Mouse (Mus musculus) WW6 (cell line): Measurements from ENCODE around the gene Gm9844.
A peak's percentile ranks its signal among the peaks of the same experiment; 100 is the strongest.

ENCODE experiments used
- DNase-seq: peaks from one replicate; pipeline ENCODE4 v3.0.0-alpha.2; 2013; ENCODE audit warnings: low read depth, low spot score

The Gm9844 gene

DNA sequence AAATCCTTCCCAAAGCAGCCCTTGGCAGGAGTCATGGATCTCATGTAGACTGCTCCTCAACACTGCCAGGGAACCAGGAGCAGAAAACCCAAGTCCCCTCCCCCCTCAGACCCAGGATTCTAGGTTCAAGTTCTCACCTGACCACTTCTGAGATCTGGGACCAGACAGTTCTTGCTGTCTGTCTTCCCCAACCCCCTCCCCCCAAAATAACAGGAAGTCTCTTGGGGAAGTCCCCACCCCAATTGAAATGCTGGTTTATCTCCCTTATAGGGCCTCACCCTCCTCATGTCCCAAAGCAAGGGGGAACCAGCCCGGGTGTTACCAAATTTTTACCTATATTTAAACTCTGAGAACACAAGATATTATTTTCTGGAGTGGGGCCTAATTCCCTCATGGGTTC is 39.8 kb downstream of the Gm9844 start:
- DNase-seq = no peak

DNA sequence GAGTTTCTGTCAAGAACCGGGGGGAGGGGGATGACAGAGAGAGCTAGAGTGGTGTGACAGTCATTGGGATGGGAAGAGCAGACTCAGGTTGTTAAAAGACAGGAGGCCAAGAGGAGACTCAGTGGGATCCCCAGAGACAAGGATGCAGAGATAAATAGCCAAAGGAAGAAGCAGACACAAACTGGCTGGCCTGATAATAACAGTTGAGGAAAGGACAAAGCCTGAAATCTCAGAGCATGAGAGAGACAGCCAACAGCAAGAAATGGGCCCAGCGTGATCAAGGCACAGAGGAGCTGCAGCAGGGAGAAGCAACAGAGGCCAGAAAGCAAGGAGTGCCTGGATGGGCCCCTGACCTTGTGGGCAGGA is 40.2 kb downstream of the Gm9844 start:
- DNase-seq = no peak

DNA sequence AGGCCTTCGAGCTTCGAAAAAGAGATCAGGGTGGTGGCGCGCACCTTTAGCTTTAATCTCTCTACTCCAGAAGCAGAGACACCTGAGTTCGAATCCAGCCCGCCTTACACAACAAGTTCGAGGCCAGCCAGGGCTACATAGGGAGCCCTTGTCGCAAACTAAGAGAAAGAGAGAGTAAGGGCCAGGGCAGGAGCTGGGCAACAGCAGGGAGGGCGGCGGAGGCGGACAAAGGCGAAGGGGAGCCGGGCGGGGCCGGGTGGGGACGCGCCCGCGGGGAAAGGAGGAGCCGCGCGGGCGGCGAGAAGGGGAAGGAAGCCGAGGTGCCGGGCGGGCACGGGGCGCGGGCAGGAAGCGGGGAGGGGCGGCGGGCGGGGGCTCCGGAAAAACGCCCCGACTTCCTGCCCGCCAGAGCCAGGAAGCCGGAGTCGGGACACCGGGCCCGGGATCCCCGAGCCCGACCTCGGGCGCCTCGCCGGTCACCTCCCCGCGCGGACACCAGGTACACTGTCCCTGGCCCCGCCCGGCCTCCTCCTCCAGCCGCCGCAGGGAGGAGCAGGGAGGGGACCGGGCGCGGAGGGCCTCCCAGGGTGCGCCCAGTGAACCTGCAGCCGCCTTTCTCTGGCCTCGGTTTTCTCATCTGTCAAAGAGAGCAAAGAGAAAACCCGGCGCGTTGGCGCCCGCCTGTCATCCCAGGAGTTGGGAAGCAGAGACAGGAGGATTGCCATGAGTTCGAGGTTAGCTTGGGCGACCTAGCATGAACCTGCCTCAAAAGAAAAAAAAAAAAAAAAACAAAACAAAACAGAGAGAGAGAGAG is 40.8 kb downstream of the Gm9844 start, which contains the start of gene Arhgef1:
TSS of gene Arhgef1 (plus strand) at position 283 of the 814 bp plus-strand sequence.
- DNase-seq = no peak

DNA sequence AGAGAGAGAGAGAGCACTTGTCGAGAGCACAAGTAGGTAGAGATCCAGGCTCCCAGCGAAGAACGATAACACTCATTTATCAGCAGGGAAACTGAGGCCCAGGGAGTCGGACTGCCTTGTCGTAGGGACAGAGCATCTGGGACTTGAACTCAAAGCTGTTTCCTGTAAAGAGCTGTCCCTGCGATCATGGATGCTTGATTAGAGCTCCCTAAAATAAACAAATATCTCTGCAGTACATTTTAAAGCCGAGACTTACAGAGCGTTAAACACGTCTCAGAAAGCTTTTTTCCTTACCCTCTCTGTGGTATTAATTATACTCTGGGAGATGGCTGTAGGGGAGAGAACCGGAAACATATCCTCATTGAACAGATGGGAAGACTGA is 41.4 kb downstream of the Gm9844 start:
- no peak for DNase-seq

DNA sequence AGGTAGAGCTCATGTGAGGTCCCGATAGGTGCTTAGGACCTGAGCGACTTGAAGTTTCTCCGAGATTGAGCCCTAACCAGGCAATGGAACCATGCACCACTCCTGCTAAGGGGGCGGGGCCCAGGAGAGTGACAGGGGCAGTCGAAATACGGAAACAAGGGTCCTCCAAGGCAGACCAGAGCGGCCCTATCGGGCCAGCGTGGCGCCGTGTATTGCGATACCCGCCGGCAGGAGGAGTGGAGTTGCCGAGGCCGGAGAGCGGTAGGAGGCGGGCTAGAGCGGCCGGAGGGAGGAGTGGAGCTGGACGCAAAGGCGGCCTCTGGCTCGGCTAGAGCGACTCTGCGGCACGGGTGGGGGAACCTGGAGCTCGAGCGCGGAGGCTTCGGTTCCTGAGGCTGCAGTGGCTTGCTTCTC is 42.1 kb downstream of the Gm9844 start:
- peak; percentile 86 for DNase-seq

DNA sequence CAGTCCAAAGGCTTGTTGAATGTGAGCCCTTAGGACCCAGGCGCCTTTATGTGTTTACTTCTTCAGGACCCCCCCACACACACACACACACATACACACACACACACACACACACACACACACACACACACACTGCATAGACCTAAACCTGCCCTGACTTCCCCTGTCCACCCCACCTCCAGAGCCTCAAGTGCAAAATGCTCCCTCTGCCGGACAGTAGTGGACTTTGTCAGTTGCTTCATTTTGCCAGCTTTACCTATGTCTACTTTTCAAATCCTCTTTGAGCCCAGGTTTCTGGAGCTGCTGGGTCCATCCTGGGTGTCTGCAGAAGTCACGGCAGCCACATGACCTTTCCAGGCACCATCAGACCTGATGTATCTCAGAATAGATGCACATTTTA is 42.9 kb downstream of the Gm9844 start:
- DNase-seq = no peak

DNA sequence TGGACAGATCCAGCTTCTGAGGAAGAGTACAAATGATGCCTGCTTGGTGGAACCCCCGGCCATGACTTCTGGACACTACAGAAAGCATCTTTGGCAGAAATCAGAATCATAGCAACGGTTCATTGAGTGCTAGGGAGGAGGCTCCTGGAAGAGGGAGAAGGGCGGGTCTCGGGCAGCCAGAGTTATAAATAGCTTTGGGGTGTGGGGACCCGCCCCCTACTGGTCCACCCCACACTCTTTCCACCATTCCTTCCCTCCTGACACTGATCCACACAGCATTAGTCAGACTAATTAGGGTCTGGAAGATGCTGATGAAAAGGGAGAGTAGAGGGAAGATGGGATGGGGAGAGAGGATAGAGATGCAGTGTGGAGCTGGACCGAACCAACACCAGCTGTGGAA is 44.5 kb downstream of the Gm9844 start:
- DNase-seq = no peak

DNA sequence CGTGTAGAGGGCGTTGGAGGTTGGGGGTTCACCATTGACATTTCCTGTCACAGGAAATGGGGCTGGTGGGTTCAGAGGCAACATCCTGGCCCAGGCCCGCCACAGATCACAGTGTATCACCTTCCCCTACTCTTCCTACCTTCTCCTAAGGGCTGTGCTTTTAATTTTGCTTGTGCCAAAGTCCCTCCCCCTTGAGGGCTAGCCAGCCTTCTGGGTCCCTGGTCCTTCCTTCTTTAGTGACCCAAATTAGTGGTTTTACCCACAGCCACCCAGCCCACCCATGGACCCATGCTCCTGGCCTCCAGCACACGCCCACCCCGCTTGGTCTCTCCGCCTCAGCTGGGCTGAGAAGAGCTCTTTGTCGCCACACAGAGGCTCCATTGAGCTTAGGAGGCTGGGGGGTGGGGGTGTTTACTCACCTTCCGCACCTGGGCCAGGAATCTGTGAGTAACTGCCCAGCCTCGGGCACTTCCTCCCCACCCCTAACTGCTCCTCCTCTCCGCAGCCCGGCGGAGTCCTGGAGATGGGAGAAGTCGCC is 45.3 kb downstream of the Gm9844 start:
- no peak for DNase-seq
